22 mouse cellular contexts compared by ENCODE assay signal in genomic region chr12:39667701-39668100, GRCm38 (mm10).
A peak's percentile ranks its signal among the peaks of the same experiment; 100 is the strongest.
DNase-seq lines count a peak whose midpoint lies in the region; ATAC-seq lines count a peak whose summit lies in the region.
"Had no signal": no experiment of that assay in that cellular context is flagged by ENCODE, and none has a peak within 500 bp of the region (broad histone marks: within the 10 kb centered on the region; RNA-seq: fewer than 3 reads in every experiment).

No protein-coding gene starts in this region.

- H3K9me3 ChIP-seq in forebrain, embryonic 14.5 days (replicated peaks; ENCODE audit: control insufficient read depth, low read length): no peaks in the 10 kb centered on the region
- no peaks in the 10 kb centered on the region for H3K9me3 ChIP-seq in forebrain, embryonic 10.5 days
- no peaks in the 10 kb centered on the region for H3K9me3 ChIP-seq in midbrain, embryonic 14.5 days (ENCODE audit: control insufficient read depth, low read length)
- H3K9me3 ChIP-seq: embryonic facial prominence, embryonic 12.5 days; G1E; heart, embryonic 15.5 days; hindbrain, embryonic 10.5 days; hindbrain, embryonic 15.5 days had no signal

- H3K27ac ChIP-seq in forebrain, embryonic 14.5 days (ENCODE audit: low read depth, low read length): no peak overlapping the region
- no peak overlapping the region for H3K27ac ChIP-seq in forebrain, embryonic 10.5 days
- no peak overlapping the region for H3K27ac ChIP-seq in midbrain, embryonic 14.5 days (replicated peaks; ENCODE audit: low read depth, low read length)
- H3K27ac ChIP-seq: embryonic facial prominence, embryonic 12.5 days; heart, adult 2 months; heart, embryonic 15.5 days; hindbrain, embryonic 10.5 days; hindbrain, embryonic 15.5 days had no signal

- DNase-seq in forebrain, embryonic 14.5 days (ENCODE audit: low spot score): peak; percentile 27
- DNase-seq in forebrain, embryonic 10.5 days (ENCODE audit: extremely low spot score, low spot score): no peak
- DNase-seq in ES-CJ7 (ENCODE audit: low read depth, low spot score) (peak; percentile 68), R1 (ENCODE audit: low read depth, low spot score) (peak; percentile 49)
- DNase-seq in midbrain, embryonic 14.5 days: peak; percentile 37
- DNase-seq in kidney, postnatal 4 days: no peak
- no peak for DNase-seq in adrenal gland, postnatal 10 days
- DNase-seq: adrenal gland, postnatal 25 days; cerebellum, adult 8-10 months; cerebellum, postnatal 14 days; forebrain, postnatal 0 days; gastrocnemius, postnatal 14 days; heart, adult 2 months had no signal

- H3K4me1 ChIP-seq in forebrain, embryonic 14.5 days (ENCODE audit: control insufficient read depth, insufficient read depth, low read length): no peaks in the 10 kb centered on the region
- peaks cover 11% of the 10 kb centered on the region for H3K4me1 ChIP-seq in forebrain, embryonic 10.5 days
- peaks cover 4% of the 10 kb centered on the region for H3K4me1 ChIP-seq in midbrain, embryonic 14.5 days (ENCODE audit: control insufficient read depth, insufficient read depth, low read length)
- H3K4me1 ChIP-seq: embryonic facial prominence, embryonic 12.5 days; heart, embryonic 15.5 days; hindbrain, embryonic 15.5 days had no signal

- no peaks in the 10 kb centered on the region for H3K27me3 ChIP-seq in forebrain, embryonic 14.5 days (replicated peaks; ENCODE audit: control insufficient read depth, insufficient read depth, low read length)
- no peaks in the 10 kb centered on the region for H3K27me3 ChIP-seq in forebrain, embryonic 10.5 days (ENCODE audit: poor library complexity, severe bottlenecking)
- H3K27me3 ChIP-seq in midbrain, embryonic 14.5 days (ENCODE audit: control insufficient read depth, insufficient read depth, low read length): no peaks in the 10 kb centered on the region
- H3K27me3 ChIP-seq: CH12.LX; embryonic facial prominence, embryonic 12.5 days; heart, embryonic 15.5 days; hindbrain, embryonic 15.5 days had no signal

- 0 out of 2 replicates have a peak, but pooled peaks have one; percentile 48 for ATAC-seq in forebrain, embryonic 14.5 days
- ATAC-seq in midbrain, embryonic 14.5 days (ENCODE audit: low FRiP score, low TSS enrichment): peak; percentile 69; the same call in 1 of the 2 replicates
- ATAC-seq: activated CD4-positive, CD25-positive, alpha-beta regulatory T cell, adult 4 months; forebrain, postnatal 0 days; intestine, embryonic 16.5 days had no signal

- no peak overlapping the region for H3K4me3 ChIP-seq in forebrain, embryonic 14.5 days (ENCODE audit: low read depth, low read length)
- no peak overlapping the region for H3K4me3 ChIP-seq in forebrain, embryonic 10.5 days
- no peak overlapping the region for H3K4me3 ChIP-seq in midbrain, embryonic 14.5 days (replicated peaks; ENCODE audit: low read depth, low read length)
- H3K4me3 ChIP-seq: embryonic facial prominence, embryonic 12.5 days; heart, adult 2 months; heart, embryonic 15.5 days; hindbrain, embryonic 10.5 days; hindbrain, embryonic 15.5 days had no signal

- no peak overlapping the region for H3K9ac ChIP-seq in forebrain, embryonic 14.5 days (ENCODE audit: low read length)
- no peak overlapping the region for H3K9ac ChIP-seq in midbrain, embryonic 14.5 days (replicated peaks; ENCODE audit: low read length)
- H3K9ac ChIP-seq: embryonic facial prominence, embryonic 12.5 days; forebrain, postnatal 0 days; heart, embryonic 15.5 days; hindbrain, embryonic 15.5 days had no signal

- H3K36me3 ChIP-seq in forebrain, embryonic 14.5 days (ENCODE audit: control insufficient read depth, insufficient read depth, low read length): no peaks in the 10 kb centered on the region
- no peaks in the 10 kb centered on the region for H3K36me3 ChIP-seq in forebrain, embryonic 10.5 days (replicated peaks)
- H3K36me3 ChIP-seq in midbrain, embryonic 14.5 days (ENCODE audit: control insufficient read depth, insufficient read depth, low read length): no peaks in the 10 kb centered on the region
- H3K36me3 ChIP-seq: embryonic facial prominence, embryonic 12.5 days; G1E; heart, embryonic 15.5 days; hindbrain, embryonic 10.5 days; hindbrain, embryonic 15.5 days had no signal

- H3K4me2 ChIP-seq in forebrain, embryonic 14.5 days (ENCODE audit: low read length): no peak overlapping the region
- no peak overlapping the region for H3K4me2 ChIP-seq in midbrain, embryonic 14.5 days (ENCODE audit: low read length)
- H3K4me2 ChIP-seq: embryonic facial prominence, embryonic 12.5 days; heart, embryonic 11.5 days; heart, embryonic 15.5 days; hindbrain, embryonic 15.5 days had no signal

- 11% methylated on average over 2 of the region's 2 CpGs for WGBS in forebrain, embryonic 14.5 days
- WGBS in forebrain, embryonic 10.5 days: 50% methylated on average over 2 of the region's 2 CpGs
- WGBS in midbrain, embryonic 14.5 days: 7% methylated on average over 2 of the region's 2 CpGs

Comparison
In these comparisons a context has a peak if more than half of its experiments do, and no peak if none do; other contexts are left out.
1. DNase-seq: peak in forebrain, embryonic 14.5 days (single experiment), ES-CJ7 (single experiment), R1 (single experiment) and midbrain, embryonic 14.5 days (single experiment); none in forebrain, embryonic 10.5 days (single experiment), kidney, postnatal 4 days (0 of 2) and adrenal gland, postnatal 10 days (single experiment).